Mouse (Mus musculus): ENCODE measurements around the gene Palld. TPM values are rescaled to one million over a fixed set of nuclear protein-coding genes. Genes with fewer than 3 reads are reported as not detected.
A peak's percentile ranks its signal among the peaks of the same experiment; 100 is the strongest.

Palld gene
- total and polyA plus RNA-seq, 2 experiments from 2014 or later = 10.7 to 11.0 TPM

DNA sequence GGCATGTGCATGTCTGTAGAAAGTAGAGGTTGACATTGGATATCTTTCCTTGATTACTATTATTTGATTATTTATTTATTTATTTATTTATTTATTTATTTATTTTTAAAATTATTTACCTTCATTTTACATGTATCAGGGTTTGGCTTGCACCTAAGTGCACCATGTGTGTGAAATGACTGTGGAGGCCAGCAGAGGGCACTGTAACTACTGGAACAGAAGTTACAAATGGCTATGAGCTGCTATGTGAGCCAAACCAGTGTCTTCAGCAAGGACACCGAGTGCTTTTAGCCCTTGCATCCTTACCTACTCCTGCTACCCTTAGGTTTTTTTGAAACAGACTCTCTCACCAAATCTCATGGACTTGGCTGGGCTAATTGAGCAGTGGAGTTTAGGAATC is 202.2 kb downstream of the Palld start:
- 88% methylated on average over 1 of the region's 1 CpGs for WGBS
- Histone ChIP-seq H3K36me3 (ENCODE audit: insufficient read depth) (no peaks in the 10 kb centered on the region), H3K27me3 (ENCODE audit: insufficient read depth, low read length) (no peaks in the 10 kb centered on the region), H3K4me2 (ENCODE audit: low read depth) (no peak overlapping the region), H3K4me1 (ENCODE audit: insufficient read depth) (peaks cover 10% of the 10 kb centered on the region), H3K4me3 (ENCODE audit: low read depth, low read length) (no peak overlapping the region), H3K9ac (no peak overlapping the region), H3K9me3 (ENCODE audit: low read length) (no peaks in the 10 kb centered on the region), H3K27ac (ENCODE audit: low read depth, low read length) (no peak overlapping the region)
- ATAC-seq (no peak), DNase-seq (no peak)
- peak; percentile 28 for TF ChIP-seq CTCF (IDR thresholded peaks at IDR 0.05; ENCODE audit: low read depth)

DNA sequence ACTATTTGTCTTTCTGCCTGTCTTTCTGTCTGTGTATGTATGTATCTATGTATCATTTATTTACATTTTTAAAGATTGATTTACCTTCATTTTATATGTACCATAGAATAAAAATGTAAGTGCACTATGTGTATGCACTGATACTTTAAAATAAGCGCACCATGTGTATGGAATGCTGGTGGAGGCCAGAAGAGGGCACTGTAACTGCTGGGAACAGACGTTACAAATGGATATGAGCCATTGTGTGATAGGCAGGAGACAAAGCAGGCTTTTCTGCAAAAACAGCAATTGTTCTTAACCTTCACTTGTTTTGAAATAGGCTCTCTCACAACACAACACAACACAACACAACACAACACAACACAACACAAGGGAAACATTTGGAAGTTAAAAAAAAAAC is 203.5 kb downstream of the Palld start:
- ATAC-seq (no peak), DNase-seq (no peak)
- Histone ChIP-seq H3K9ac (no peak overlapping the region), H3K4me2 (ENCODE audit: low read depth) (no peak overlapping the region), H3K36me3 (ENCODE audit: insufficient read depth) (no peaks in the 10 kb centered on the region), H3K27me3 (ENCODE audit: insufficient read depth, low read length) (no peaks in the 10 kb centered on the region), H3K4me3 (ENCODE audit: low read depth, low read length) (no peak overlapping the region), H3K27ac (ENCODE audit: low read depth, low read length) (no peak overlapping the region), H3K4me1 (ENCODE audit: insufficient read depth) (peaks cover 10% of the 10 kb centered on the region), H3K9me3 (ENCODE audit: low read length) (no peaks in the 10 kb centered on the region)
- 72% methylated on average over 2 of the region's 2 CpGs for WGBS
- peak; percentile 37; the same call in 1 of the 2 replicates for TF ChIP-seq CTCF (IDR thresholded peaks at IDR 0.05; ENCODE audit: low read depth)

GRCm38 (mm10) chr8:61697728-61698385 is 204.6 kb downstream of the Palld start:
- no peaks in the 10 kb centered on the region for H3K9me3 ChIP-seq (ENCODE audit: low read length)
- no peak for TF ChIP-seq CTCF (IDR thresholded peaks at IDR 0.05; ENCODE audit: low read depth)
- DNase-seq (no peak), ATAC-seq (no peak)
- H3K36me3 ChIP-seq (ENCODE audit: insufficient read depth) = no peaks in the 10 kb centered on the region
- H3K27me3 ChIP-seq (ENCODE audit: insufficient read depth, low read length) = no peaks in the 10 kb centered on the region
- no peak overlapping the region for H3K4me3 ChIP-seq (ENCODE audit: low read depth, low read length)
- H3K4me1 ChIP-seq (ENCODE audit: insufficient read depth) = peaks cover 2% of the 10 kb centered on the region
- no peak overlapping the region for H3K9ac ChIP-seq
- WGBS = 83% methylated on average over 7 of the region's 7 CpGs
- H3K4me2 ChIP-seq (ENCODE audit: low read depth) = no peak overlapping the region
- no peak overlapping the region for H3K27ac ChIP-seq (ENCODE audit: low read depth, low read length)

DNA sequence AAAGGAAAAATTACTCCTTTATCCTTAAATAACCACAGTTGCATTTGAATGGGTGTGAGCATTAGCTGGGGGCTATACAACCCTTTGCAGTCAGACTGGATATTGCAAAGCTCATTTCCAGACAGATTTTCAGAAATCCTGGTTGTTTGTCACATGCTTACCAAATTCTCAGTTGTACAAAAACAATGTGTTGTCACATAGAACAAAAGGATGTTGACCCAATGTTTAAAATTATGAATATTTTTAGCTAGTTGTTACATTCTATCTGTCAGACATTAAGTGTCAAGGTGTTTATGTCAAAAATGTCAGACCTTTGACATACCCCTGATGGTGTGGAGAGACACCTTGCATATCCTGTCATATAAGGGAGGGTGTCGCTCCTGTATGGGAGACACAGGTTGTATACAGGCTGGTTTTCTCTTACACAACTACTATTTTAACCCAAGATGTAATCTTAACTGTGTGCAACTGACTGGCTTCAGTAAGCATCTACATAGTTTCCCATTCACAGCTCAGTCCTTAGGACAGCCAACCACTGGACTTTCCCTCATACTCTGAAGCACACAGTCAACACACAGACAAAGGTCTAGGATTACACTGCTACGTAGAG is 205.5 kb downstream of the Palld start:
- H3K4me2 ChIP-seq (ENCODE audit: low read depth) = no peak overlapping the region
- DNase-seq = no peak
- 93% methylated on average over 2 of the region's 2 CpGs for WGBS
- H3K9ac ChIP-seq = no peak overlapping the region
- no peaks in the 10 kb centered on the region for H3K36me3 ChIP-seq (ENCODE audit: insufficient read depth)
- no peaks in the 10 kb centered on the region for H3K9me3 ChIP-seq (ENCODE audit: low read length)
- no peaks in the 10 kb centered on the region for H3K4me1 ChIP-seq (ENCODE audit: insufficient read depth)
- ATAC-seq = no peak
- TF ChIP-seq CTCF (IDR thresholded peaks at IDR 0.05; ENCODE audit: low read depth) = no peak
- H3K27ac ChIP-seq (ENCODE audit: low read depth, low read length) = no peak overlapping the region
- H3K4me3 ChIP-seq (ENCODE audit: low read depth, low read length) = no peak overlapping the region
- no peaks in the 10 kb centered on the region for H3K27me3 ChIP-seq (ENCODE audit: insufficient read depth, low read length)

GRCm38 (mm10) chr8:61695416-61695815 is 207.1 kb downstream of the Palld start:
- no peak for DNase-seq
- H3K4me3 ChIP-seq (ENCODE audit: low read depth, low read length) = no peak overlapping the region

GRCm38 (mm10) chr8:61692866-61693265 is 209.6 kb downstream of the Palld start:
- no peak overlapping the region for H3K4me3 ChIP-seq (ENCODE audit: low read depth, low read length)
- 23% methylated on average over 4 of the region's 4 CpGs for WGBS
- DNase-seq (no peak), ATAC-seq (no peak)
- no peak for TF ChIP-seq CTCF (IDR thresholded peaks at IDR 0.05; ENCODE audit: low read depth)
- no peaks in the 10 kb centered on the region for H3K36me3 ChIP-seq (ENCODE audit: insufficient read depth)
- no peak overlapping the region for H3K4me2 ChIP-seq (ENCODE audit: low read depth)
- no peak overlapping the region for H3K27ac ChIP-seq (ENCODE audit: low read depth, low read length)
- H3K4me1 ChIP-seq (ENCODE audit: insufficient read depth) = no peaks in the 10 kb centered on the region
- no peak overlapping the region for H3K9ac ChIP-seq
- H3K9me3 ChIP-seq (ENCODE audit: low read length) = no peaks in the 10 kb centered on the region
- no peaks in the 10 kb centered on the region for H3K27me3 ChIP-seq (ENCODE audit: insufficient read depth, low read length)

More at GRCm38 (mm10) chr8:61695416-61695815, 207.1 kb downstream of the Palld start:
- Histone ChIP-seq H3K36me3 (ENCODE audit: insufficient read depth) (no peaks in the 10 kb centered on the region), H3K27me3 (ENCODE audit: insufficient read depth, low read length) (no peaks in the 10 kb centered on the region), H3K9me3 (ENCODE audit: low read length) (no peaks in the 10 kb centered on the region), H3K4me1 (ENCODE audit: insufficient read depth) (no peaks in the 10 kb centered on the region), H3K27ac (ENCODE audit: low read depth, low read length) (no peak overlapping the region), H3K4me2 (ENCODE audit: low read depth) (no peak overlapping the region), H3K9ac (no peak overlapping the region)
- no peak for ATAC-seq
- TF ChIP-seq CTCF (IDR thresholded peaks at IDR 0.05; ENCODE audit: low read depth) = no peak
- 43% methylated on average over 1 of the region's 1 CpGs for WGBS

- WGBS = 94% methylated on average over 3 of the region's 3 CpGs
These were observed 210.4 kb downstream of the Palld start for GRCm38 (mm10) chr8:61692129-61692528.

More at GRCm38 (mm10) chr8:61692129-61692528, 210.4 kb downstream of the Palld start:
- no peak for TF ChIP-seq CTCF (IDR thresholded peaks at IDR 0.05; ENCODE audit: low read depth)
- no peak overlapping the region for H3K9ac ChIP-seq
- H3K4me3 ChIP-seq (ENCODE audit: low read depth, low read length) = no peak overlapping the region
- no peaks in the 10 kb centered on the region for H3K27me3 ChIP-seq (ENCODE audit: insufficient read depth, low read length)
- no peaks in the 10 kb centered on the region for H3K9me3 ChIP-seq (ENCODE audit: low read length)
- ATAC-seq = no peak
- no peaks in the 10 kb centered on the region for H3K4me1 ChIP-seq (ENCODE audit: insufficient read depth)
- no peak overlapping the region for H3K4me2 ChIP-seq (ENCODE audit: low read depth)
- DNase-seq = no peak
- no peaks in the 10 kb centered on the region for H3K36me3 ChIP-seq (ENCODE audit: insufficient read depth)
- no peak overlapping the region for H3K27ac ChIP-seq (ENCODE audit: low read depth, low read length)
